Mouse (Mus musculus): ENCODE data around the gene Boc. TPM values are rescaled to one million over a fixed set of nuclear protein-coding genes. Genes with fewer than 3 reads are reported as not detected.

Gene Boc
- total and polyA plus RNA-seq, 3 experiments: 3.5 to 5.6 (median 4.2) TPM

- Histone ChIP-seq H3K9ac (ENCODE audit: low read depth, low read length) (peak overlapping the region; percentile 91), H3K4me3 (peak overlapping the region; percentile 77), H3K36me3 (ENCODE audit: control insufficient read depth, insufficient read depth, low read length) (0 out of 2 replicates have a peak, but pooled peaks cover 2% of the 10 kb centered on the region), H3K79me2 (replicated peaks; ENCODE audit: control insufficient read depth, insufficient read depth, low read length) (0 out of 2 replicates have a peak, but pooled peaks cover 2% of the 10 kb centered on the region), H3K27me3 (ENCODE audit: control insufficient read depth, insufficient read depth, low read length) (no peaks in the 10 kb centered on the region), H3K4me1 (ENCODE audit: control insufficient read depth, insufficient read depth, low read length) (peaks cover 2% of the 10 kb centered on the region), H3K27ac (peak overlapping the region; percentile 87)
- under 1% methylated on average over 47 of the region's 47 CpGs for WGBS
- DNase-seq: peak; percentile 84 to 85
- intact Hi-C loops (cut with DNase I): loop anchor here (5.0 kb wide), 3 partner anchors 51 to 84 kb away; no protein-coding TSS in a partner anchor
- TF ChIP-seq CTCF (IDR thresholded peaks at IDR 0.05): peak; percentile 43
- TF ChIP-seq POLR2A (IDR thresholded peaks at IDR 0.05; ENCODE audit: insufficient read depth, low read depth, low read length): no peak
Observed at GRCm38 (mm10) chr16:44557661-44558470, 831 bp downstream of the Boc start.

- 61% methylated on average over 7 of the region's 7 CpGs for WGBS
- no peak for DNase-seq
- no peak overlapping the region for H3K4me3 ChIP-seq
- H3K36me3 ChIP-seq (ENCODE audit: control insufficient read depth, insufficient read depth, low read length): 0 out of 2 replicates have a peak, but pooled peaks cover 2% of the 10 kb centered on the region
- TF ChIP-seq EP300 (IDR thresholded peaks at IDR 0.05; ENCODE audit: insufficient read depth, low read depth, low read length) (no peak), POLR2A (IDR thresholded peaks at IDR 0.05; ENCODE audit: insufficient read depth, low read depth, low read length) (no peak), CTCF (IDR thresholded peaks at IDR 0.05) (no peak)
- no peaks in the 10 kb centered on the region for H3K27me3 ChIP-seq (ENCODE audit: control insufficient read depth, insufficient read depth, low read length)
- H3K79me2 ChIP-seq (replicated peaks; ENCODE audit: control insufficient read depth, insufficient read depth, low read length): 0 out of 2 replicates have a peak, but pooled peaks cover 2% of the 10 kb centered on the region
- no peak overlapping the region; the same call in 1 of the 2 replicates for H3K27ac ChIP-seq
- intact Hi-C loops (cut with DNase I): loop anchor here (5.0 kb wide), 3 partner anchors 50 to 85 kb away; no protein-coding TSS in a partner anchor
- H3K4me1 ChIP-seq (ENCODE audit: control insufficient read depth, insufficient read depth, low read length): peaks cover 2% of the 10 kb centered on the region
- 0 out of 2 replicates have a peak overlapping the region, but pooled peaks have one; percentile 0 for H3K9ac ChIP-seq (ENCODE audit: low read depth, low read length)
Observed at GRCm38 (mm10) chr16:44557084-44557483, 1.6 kb downstream of the Boc start.

GRCm38 (mm10) chr16:44555791-44556709 lies 2.6 kb downstream of the Boc start:
- TF ChIP-seq EP300 (IDR thresholded peaks at IDR 0.05; ENCODE audit: insufficient read depth, low read depth, low read length) (no peak), POLR2A (IDR thresholded peaks at IDR 0.05; ENCODE audit: insufficient read depth, low read depth, low read length) (no peak), CTCF (IDR thresholded peaks at IDR 0.05) (no peak)
- Histone ChIP-seq H3K27me3 (ENCODE audit: control insufficient read depth, insufficient read depth, low read length) (no peaks in the 10 kb centered on the region), H3K9ac (ENCODE audit: low read depth, low read length) (no peak overlapping the region), H3K79me2 (replicated peaks; ENCODE audit: control insufficient read depth, insufficient read depth, low read length) (0 out of 2 replicates have a peak, but pooled peaks cover 2% of the 10 kb centered on the region), H3K4me1 (ENCODE audit: control insufficient read depth, insufficient read depth, low read length) (peaks cover 2% of the 10 kb centered on the region), H3K4me3 (no peak overlapping the region), H3K36me3 (ENCODE audit: control insufficient read depth, insufficient read depth, low read length) (0 out of 2 replicates have a peak, but pooled peaks cover 2% of the 10 kb centered on the region), H3K27ac (no peak overlapping the region)
- intact Hi-C loops (cut with DNase I): loop anchor here (5.0 kb wide), 3 partner anchors 49 to 86 kb away; no protein-coding TSS in a partner anchor
- no peak for DNase-seq
- 83% methylated on average over 9 of the region's 9 CpGs for WGBS

- Histone ChIP-seq H3K79me2 (replicated peaks; ENCODE audit: control insufficient read depth, insufficient read depth, low read length) (0 out of 2 replicates have a peak, but pooled peaks cover 2% of the 10 kb centered on the region), H3K4me1 (ENCODE audit: control insufficient read depth, insufficient read depth, low read length) (peaks cover 3% of the 10 kb centered on the region), H3K4me3 (no peak overlapping the region), H3K27me3 (ENCODE audit: control insufficient read depth, insufficient read depth, low read length) (no peaks in the 10 kb centered on the region), H3K36me3 (ENCODE audit: control insufficient read depth, insufficient read depth, low read length) (0 out of 2 replicates have a peak, but pooled peaks cover 2% of the 10 kb centered on the region), H3K27ac (no peak overlapping the region), H3K9ac (ENCODE audit: low read depth, low read length) (no peak overlapping the region)
- WGBS: 83% methylated on average over 8 of the region's 8 CpGs
- TF ChIP-seq CTCF (IDR thresholded peaks at IDR 0.05) (no peak), EP300 (IDR thresholded peaks at IDR 0.05; ENCODE audit: insufficient read depth, low read depth, low read length) (no peak), POLR2A (IDR thresholded peaks at IDR 0.05; ENCODE audit: insufficient read depth, low read depth, low read length) (no peak)
- no peak for DNase-seq
- intact Hi-C loops (cut with DNase I): no loop called here
Observed at GRCm38 (mm10) chr16:44553861-44554260, 4.8 kb downstream of the Boc start.

GRCm38 (mm10) chr16:44552726-44553125 lies 6.0 kb downstream of the Boc start:
- peaks cover 3% of the 10 kb centered on the region for H3K4me1 ChIP-seq (ENCODE audit: control insufficient read depth, insufficient read depth, low read length)
- H3K9ac ChIP-seq (ENCODE audit: low read depth, low read length): no peak overlapping the region
- 0 out of 2 replicates have a peak, but pooled peaks cover 2% of the 10 kb centered on the region for H3K36me3 ChIP-seq (ENCODE audit: control insufficient read depth, insufficient read depth, low read length)
- no peak for TF ChIP-seq EP300 (IDR thresholded peaks at IDR 0.05; ENCODE audit: insufficient read depth, low read depth, low read length)
- TF ChIP-seq POLR2A (IDR thresholded peaks at IDR 0.05; ENCODE audit: insufficient read depth, low read depth, low read length): no peak
- TF ChIP-seq CTCF (IDR thresholded peaks at IDR 0.05): no peak
- intact Hi-C loops (cut with DNase I): no loop called here
- H3K27ac ChIP-seq: no peak overlapping the region
- no peaks in the 10 kb centered on the region for H3K27me3 ChIP-seq (ENCODE audit: control insufficient read depth, insufficient read depth, low read length)
- no peak for DNase-seq
- 97% methylated on average over 5 of the region's 5 CpGs for WGBS
- 0 out of 2 replicates have a peak, but pooled peaks cover 2% of the 10 kb centered on the region for H3K79me2 ChIP-seq (replicated peaks; ENCODE audit: control insufficient read depth, insufficient read depth, low read length)
- H3K4me3 ChIP-seq: no peak overlapping the region

Measured in heart, adult 2 months (tissue).